Mouse (Mus musculus): ENCODE results near the gene Cst3. TPM values are rescaled to one million over a fixed set of nuclear protein-coding genes. Genes with fewer than 3 reads are reported as not detected.
A peak's percentile ranks its signal among the peaks of the same experiment; 100 is the strongest.

Cst3 gene
- polyA plus RNA-seq, 1 experiment from 2014 or later: 493 TPM

DNA sequence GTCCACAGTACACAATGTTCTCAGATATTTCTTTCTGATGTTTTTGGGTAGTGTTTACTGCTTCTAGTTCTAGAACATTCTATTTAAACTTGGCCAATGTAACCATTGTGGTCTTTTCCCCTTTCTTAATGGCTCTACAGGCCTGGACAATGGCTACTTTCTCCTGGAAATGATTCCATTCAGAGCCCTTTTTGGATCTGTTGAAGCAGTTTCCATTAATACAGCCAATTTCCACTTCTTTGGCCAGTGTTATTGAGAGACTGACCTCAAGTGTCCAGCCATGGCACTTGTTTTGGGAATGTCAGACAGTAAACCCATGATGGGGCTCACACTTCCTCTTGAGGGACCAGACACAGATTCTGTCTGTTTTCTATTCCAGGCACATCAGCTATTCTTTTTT, 13.8 kb downstream of the Cst3 start:
- Histone ChIP-seq H3K27me3 (replicated peaks; ENCODE audit: control insufficient read depth, insufficient read depth, low read length) (no peaks in the 10 kb centered on the region), H3K4me3 (replicated peaks; ENCODE audit: low read length) (no peak overlapping the region), H3K4me1 (replicated peaks; ENCODE audit: control insufficient read depth, insufficient read depth, low read length) (no peaks in the 10 kb centered on the region), H3K27ac (ENCODE audit: low read length) (no peak overlapping the region), H3K9ac (replicated peaks; ENCODE audit: low read depth, low read length) (no peak overlapping the region), H3K36me3 (ENCODE audit: control insufficient read depth, insufficient read depth) (no peaks in the 10 kb centered on the region), H3K9me3 (ENCODE audit: control insufficient read depth, low read length) (no peaks in the 10 kb centered on the region), H3K4me2 (ENCODE audit: low read length) (no peak overlapping the region)
- no peak for ATAC-seq

DNA sequence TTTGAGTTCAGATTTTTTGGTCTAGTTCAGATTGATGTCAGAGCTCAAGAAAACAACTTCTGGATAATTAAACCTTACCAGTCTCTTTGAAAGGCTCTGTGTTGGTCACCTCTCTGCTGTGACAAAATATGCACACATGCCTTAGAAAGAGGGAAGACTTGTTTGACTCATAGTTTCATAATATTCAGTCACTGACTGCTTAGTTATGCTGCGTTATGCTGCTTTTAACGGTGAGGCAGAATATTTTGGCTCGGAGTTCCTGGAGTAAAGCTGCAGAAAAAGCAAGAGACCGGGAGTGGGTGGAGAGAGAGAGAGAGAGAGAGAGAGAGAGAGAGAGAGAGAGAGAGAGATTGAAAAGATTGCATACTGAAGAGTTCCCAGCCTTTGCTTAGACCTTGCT, 14.5 kb downstream of the Cst3 start:
- no peak overlapping the region for H3K27ac ChIP-seq (ENCODE audit: low read length)

DNA sequence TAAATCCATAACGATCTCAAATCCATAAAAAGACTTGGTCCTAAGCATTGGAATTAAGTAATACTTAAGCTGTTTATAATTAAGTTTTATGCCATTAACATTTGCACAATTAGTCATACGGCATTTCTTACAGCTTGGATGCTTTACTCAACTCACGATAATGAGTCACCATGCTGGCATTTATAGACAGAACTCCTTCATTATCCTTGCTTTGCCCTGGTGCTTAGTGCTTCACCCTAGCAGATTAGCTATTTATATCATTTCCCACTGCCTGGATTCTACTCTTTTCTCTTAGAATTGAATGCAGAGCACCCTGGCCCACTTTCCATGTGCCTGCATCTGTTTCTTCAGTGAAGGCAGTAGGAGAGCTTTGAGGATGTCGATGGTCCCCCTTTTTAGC, 18.0 kb downstream of the Cst3 start:
- no peak for ATAC-seq
- WGBS: 38% methylated on average over 4 of the region's 4 CpGs
- H3K27me3 ChIP-seq (replicated peaks; ENCODE audit: control insufficient read depth, insufficient read depth, low read length): no peaks in the 10 kb centered on the region
- H3K4me1 ChIP-seq (replicated peaks; ENCODE audit: control insufficient read depth, insufficient read depth, low read length): no peaks in the 10 kb centered on the region
- no peak overlapping the region for H3K4me3 ChIP-seq (replicated peaks; ENCODE audit: low read length)
- H3K4me2 ChIP-seq (ENCODE audit: low read length): no peak overlapping the region
- H3K9ac ChIP-seq (replicated peaks; ENCODE audit: low read depth, low read length): no peak overlapping the region
- no peaks in the 10 kb centered on the region for H3K9me3 ChIP-seq (ENCODE audit: control insufficient read depth, low read length)
- H3K27ac ChIP-seq (ENCODE audit: low read length): no peak overlapping the region
- no peaks in the 10 kb centered on the region for H3K36me3 ChIP-seq (ENCODE audit: control insufficient read depth, insufficient read depth)

More for the DNA sequence above, 14.5 kb downstream of the Cst3 start:
- Histone ChIP-seq H3K9ac (replicated peaks; ENCODE audit: low read depth, low read length) (no peak overlapping the region), H3K4me3 (replicated peaks; ENCODE audit: low read length) (no peak overlapping the region), H3K4me1 (replicated peaks; ENCODE audit: control insufficient read depth, insufficient read depth, low read length) (no peaks in the 10 kb centered on the region), H3K9me3 (ENCODE audit: control insufficient read depth, low read length) (no peaks in the 10 kb centered on the region), H3K36me3 (ENCODE audit: control insufficient read depth, insufficient read depth) (no peaks in the 10 kb centered on the region), H3K4me2 (ENCODE audit: low read length) (no peak overlapping the region), H3K27me3 (replicated peaks; ENCODE audit: control insufficient read depth, insufficient read depth, low read length) (no peaks in the 10 kb centered on the region)
- 69% methylated on average over 4 of the region's 4 CpGs for WGBS
- ATAC-seq: no peak

DNA sequence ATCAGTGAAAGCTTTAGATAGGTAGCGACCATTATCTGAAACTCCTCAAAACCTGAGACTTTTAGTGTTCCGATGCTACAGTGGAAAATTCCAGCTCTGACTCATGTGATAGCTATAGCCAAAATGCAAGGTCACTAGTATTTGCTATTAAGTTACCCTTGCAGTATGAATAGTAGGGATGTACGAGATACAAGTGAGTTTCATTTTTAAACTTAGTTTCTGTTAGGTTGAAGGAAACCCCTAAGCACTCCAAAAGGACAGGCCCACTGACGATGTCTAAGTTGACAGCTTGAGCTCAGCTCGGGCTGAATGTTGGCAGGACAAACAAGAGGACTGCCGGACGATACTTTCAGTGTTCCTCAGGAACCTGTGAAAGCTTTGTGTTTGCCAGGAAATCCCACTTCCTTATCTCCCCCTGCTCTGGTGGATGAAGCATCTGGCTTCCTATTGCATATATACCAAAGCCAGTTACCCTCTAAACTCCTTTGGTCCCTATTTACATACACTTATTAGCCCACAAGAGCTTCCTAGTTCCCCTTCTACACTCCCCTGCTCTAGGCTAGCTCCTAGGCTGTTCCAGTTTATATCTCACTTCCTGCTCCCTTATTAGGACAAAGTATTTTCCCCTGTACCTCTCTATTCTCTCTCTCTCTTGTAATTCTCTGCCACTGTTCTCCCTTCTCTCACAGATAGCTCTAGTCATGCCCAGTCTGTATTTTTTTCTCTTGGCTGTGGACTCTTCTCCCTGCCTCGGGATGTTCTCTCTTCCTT, 18.7 kb downstream of the Cst3 start:
- WGBS: 68% methylated on average over 8 of the region's 8 CpGs
- no peak for ATAC-seq

DNA sequence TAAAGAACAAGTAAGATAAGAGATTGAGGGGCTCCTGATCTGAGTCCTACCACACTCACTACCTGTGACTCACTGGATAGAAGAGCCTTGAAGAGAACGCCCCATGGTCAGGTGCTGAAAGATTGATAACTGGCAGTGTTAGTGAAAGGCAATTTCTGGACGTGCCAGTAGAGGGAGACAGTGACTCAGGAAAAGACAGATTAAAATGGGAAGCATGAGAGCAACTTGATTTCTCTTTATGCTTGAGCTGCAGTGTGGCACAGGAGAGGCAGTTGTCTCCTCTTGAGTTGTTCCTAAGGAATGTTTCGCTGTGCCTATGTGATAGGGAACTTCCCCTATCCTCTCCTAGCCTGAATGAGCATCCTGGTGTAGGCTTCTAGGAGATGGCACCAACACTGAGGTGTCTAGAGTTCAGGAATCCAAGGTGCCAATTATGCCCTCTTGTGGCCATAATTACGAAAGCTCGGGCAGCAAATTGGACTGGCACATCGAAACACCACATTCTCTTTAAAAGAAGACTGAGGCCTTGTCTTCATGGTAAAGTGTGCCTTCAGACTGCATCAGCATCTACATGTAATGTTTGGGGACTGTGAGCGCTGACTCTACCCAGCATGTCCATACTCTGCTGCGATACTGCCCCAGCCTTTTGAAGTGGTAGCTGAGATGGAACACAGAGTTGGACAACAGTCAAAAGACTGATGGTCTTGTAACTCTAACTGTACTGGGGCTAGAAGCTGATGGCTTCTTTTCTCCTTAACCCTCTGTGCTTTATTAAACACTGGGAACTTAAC, 24.2 kb downstream of the Cst3 start:
- WGBS: 43% methylated on average over 8 of the region's 8 CpGs
- peak; percentile 75 for ATAC-seq
- H3K4me3 ChIP-seq (replicated peaks; ENCODE audit: low read length): no peak overlapping the region
- H3K9me3 ChIP-seq (ENCODE audit: control insufficient read depth, low read length): no peaks in the 10 kb centered on the region
- no peak overlapping the region for H3K9ac ChIP-seq (replicated peaks; ENCODE audit: low read depth, low read length)
- no peak overlapping the region for H3K4me2 ChIP-seq (ENCODE audit: low read length)
- H3K36me3 ChIP-seq (ENCODE audit: control insufficient read depth, insufficient read depth): no peaks in the 10 kb centered on the region
- no peak overlapping the region for H3K27ac ChIP-seq (ENCODE audit: low read length)
- H3K27me3 ChIP-seq (replicated peaks; ENCODE audit: control insufficient read depth, insufficient read depth, low read length): no peaks in the 10 kb centered on the region
- no peaks in the 10 kb centered on the region for H3K4me1 ChIP-seq (replicated peaks; ENCODE audit: control insufficient read depth, insufficient read depth, low read length)

More for the DNA sequence above, 18.7 kb downstream of the Cst3 start:
- no peaks in the 10 kb centered on the region for H3K4me1 ChIP-seq (replicated peaks; ENCODE audit: control insufficient read depth, insufficient read depth, low read length)
- no peak overlapping the region for H3K4me3 ChIP-seq (replicated peaks; ENCODE audit: low read length)
- no peak overlapping the region for H3K4me2 ChIP-seq (ENCODE audit: low read length)
- H3K9ac ChIP-seq (replicated peaks; ENCODE audit: low read depth, low read length): no peak overlapping the region
- no peaks in the 10 kb centered on the region for H3K36me3 ChIP-seq (ENCODE audit: control insufficient read depth, insufficient read depth)
- no peak overlapping the region for H3K27ac ChIP-seq (ENCODE audit: low read length)
- no peaks in the 10 kb centered on the region for H3K9me3 ChIP-seq (ENCODE audit: control insufficient read depth, low read length)
- H3K27me3 ChIP-seq (replicated peaks; ENCODE audit: control insufficient read depth, insufficient read depth, low read length): no peaks in the 10 kb centered on the region

DNA sequence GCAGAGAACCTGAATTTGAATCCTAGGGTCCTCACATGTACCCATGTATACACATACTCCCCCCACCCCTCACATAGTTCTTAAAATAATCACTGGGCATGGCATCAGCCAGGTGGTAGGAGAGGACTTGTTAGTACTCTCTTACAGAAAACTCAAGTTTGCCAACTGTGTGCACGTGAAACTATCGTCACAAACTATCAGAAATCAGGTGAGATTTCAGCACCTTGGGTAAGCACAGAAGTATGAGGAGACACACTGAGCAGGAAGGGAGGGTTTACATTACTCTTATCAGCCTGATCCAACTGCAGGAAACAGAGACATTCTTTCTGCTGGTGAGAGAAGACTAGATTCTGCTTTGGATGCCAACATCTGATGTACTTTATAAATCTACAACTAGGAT, 36.3 kb downstream of the Cst3 start:
- H3K36me3 ChIP-seq (ENCODE audit: control insufficient read depth, insufficient read depth): no peaks in the 10 kb centered on the region
- H3K4me3 ChIP-seq (replicated peaks; ENCODE audit: low read length): no peak overlapping the region
- 93% methylated on average over 2 of the region's 2 CpGs for WGBS
- no peak overlapping the region for H3K4me2 ChIP-seq (ENCODE audit: low read length)
- H3K9me3 ChIP-seq (ENCODE audit: control insufficient read depth, low read length): no peaks in the 10 kb centered on the region
- no peaks in the 10 kb centered on the region for H3K27me3 ChIP-seq (replicated peaks; ENCODE audit: control insufficient read depth, insufficient read depth, low read length)
- H3K4me1 ChIP-seq (replicated peaks; ENCODE audit: control insufficient read depth, insufficient read depth, low read length): no peaks in the 10 kb centered on the region
- no peak for ATAC-seq
- no peak overlapping the region for H3K27ac ChIP-seq (ENCODE audit: low read length)
- no peak overlapping the region for H3K9ac ChIP-seq (replicated peaks; ENCODE audit: low read depth, low read length)

DNA sequence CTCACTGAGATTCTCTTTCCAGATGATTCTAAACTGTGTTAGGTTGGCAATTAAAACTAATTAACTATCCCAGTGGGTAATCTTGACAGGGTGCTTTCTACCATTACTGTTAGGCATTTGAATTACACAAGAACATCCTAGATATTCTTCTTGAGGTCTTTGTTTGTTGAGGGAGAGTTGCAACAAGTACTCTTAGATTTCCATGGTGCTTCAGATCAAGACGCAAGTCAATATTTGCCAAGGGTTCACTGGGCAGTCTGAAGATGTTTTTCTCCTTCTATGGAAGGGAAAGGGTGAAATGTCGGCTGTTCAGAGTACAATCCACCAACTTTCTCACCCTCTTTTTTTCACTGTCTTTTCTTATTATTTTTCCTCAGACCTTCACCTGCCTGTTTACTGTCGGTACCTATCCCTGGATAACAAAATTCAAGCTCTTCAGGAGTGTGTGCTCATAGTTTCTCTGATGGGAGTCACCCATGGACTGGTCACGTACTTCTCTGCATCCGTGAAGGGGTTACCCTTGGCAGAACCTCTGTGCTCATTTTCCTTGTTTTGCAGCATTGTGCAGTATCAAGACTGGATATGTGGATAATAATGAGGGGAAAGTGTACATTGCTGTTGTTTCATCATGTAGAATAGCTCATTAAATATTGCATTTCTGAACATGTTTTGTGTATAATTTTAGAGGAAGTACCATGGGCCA, 37.3 kb downstream of the Cst3 start:
- Histone ChIP-seq H3K27ac (ENCODE audit: low read length) (no peak overlapping the region), H3K9ac (replicated peaks; ENCODE audit: low read depth, low read length) (no peak overlapping the region), H3K4me3 (replicated peaks; ENCODE audit: low read length) (no peak overlapping the region), H3K27me3 (replicated peaks; ENCODE audit: control insufficient read depth, insufficient read depth, low read length) (no peaks in the 10 kb centered on the region), H3K4me1 (replicated peaks; ENCODE audit: control insufficient read depth, insufficient read depth, low read length) (no peaks in the 10 kb centered on the region), H3K4me2 (ENCODE audit: low read length) (no peak overlapping the region), H3K36me3 (ENCODE audit: control insufficient read depth, insufficient read depth) (no peaks in the 10 kb centered on the region), H3K9me3 (ENCODE audit: control insufficient read depth, low read length) (no peaks in the 10 kb centered on the region)
- 91% methylated on average over 5 of the region's 5 CpGs for WGBS
- no peak for ATAC-seq

DNA sequence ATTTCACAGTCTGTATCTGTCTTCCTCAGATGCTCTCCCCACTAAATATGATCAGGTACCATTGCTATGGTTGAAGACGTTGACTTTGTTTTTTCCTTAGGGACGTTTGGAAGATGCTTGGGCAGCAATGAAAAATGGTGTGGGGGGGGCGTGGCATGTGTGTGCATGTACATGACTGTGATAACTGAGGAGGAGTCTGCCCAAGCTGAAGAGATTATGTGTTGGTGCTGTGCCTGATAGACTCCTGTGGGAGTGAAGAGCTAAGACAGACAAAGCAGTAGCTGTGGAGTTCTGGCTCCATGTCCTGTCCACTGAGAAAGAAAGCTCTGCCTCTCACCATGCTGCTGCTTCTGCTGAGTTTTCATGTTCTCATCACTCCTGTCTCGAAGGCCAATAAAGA, 40.6 kb downstream of the Cst3 start, which contains the start of gene Cst9:
TSS of gene Cst9 (plus strand) at position 236 of the 400 bp plus-strand sequence.
- no peak within 1 kb of the TSS for H3K4me3 ChIP-seq (replicated peaks; ENCODE audit: low read length)
- H3K4me1 ChIP-seq (replicated peaks; ENCODE audit: control insufficient read depth, insufficient read depth, low read length): no peaks in the 10 kb centered on the region
- no peaks in the 10 kb centered on the region for H3K27me3 ChIP-seq (replicated peaks; ENCODE audit: control insufficient read depth, insufficient read depth, low read length)
- H3K4me2 ChIP-seq (ENCODE audit: low read length): no peak within 1 kb of the TSS
- no peak for ATAC-seq
- no peak within 1 kb of the TSS for H3K9ac ChIP-seq (replicated peaks; ENCODE audit: low read depth, low read length)
- H3K9me3 ChIP-seq (ENCODE audit: control insufficient read depth, low read length): no peaks in the 10 kb centered on the region
- WGBS: 82% methylated on average over 4 of the region's 4 CpGs
- no peak within 1 kb of the TSS for H3K27ac ChIP-seq (ENCODE audit: low read length)
- H3K36me3 ChIP-seq (ENCODE audit: control insufficient read depth, insufficient read depth): no peaks in the 10 kb centered on the region

DNA sequence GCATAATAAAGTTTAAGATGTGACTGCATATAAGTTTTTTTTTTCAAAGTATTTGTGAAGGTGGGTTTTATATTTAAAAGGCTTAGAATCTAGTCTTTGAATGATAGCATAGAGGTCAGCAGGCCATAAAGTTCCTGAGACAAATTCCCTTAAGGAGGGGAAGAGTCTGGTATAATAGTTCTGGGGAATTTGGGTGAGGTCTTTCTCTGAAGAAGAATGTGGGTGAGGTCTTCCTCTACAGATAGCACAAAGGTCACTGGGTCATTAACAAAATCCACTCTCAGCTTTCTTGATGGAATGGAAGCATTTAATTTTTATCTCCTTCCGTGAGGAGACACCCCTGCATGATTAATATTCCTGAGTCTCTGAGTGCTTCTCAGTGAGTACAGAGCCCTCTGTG, 49.5 kb downstream of the Cst3 start:
- no peaks in the 10 kb centered on the region for H3K36me3 ChIP-seq (ENCODE audit: control insufficient read depth, insufficient read depth)
- no peak overlapping the region for H3K27ac ChIP-seq (ENCODE audit: low read length)
- 85% methylated on average over 1 of the region's 1 CpGs for WGBS
- H3K4me3 ChIP-seq (replicated peaks; ENCODE audit: low read length): no peak overlapping the region
- ATAC-seq: no peak
- no peak overlapping the region for H3K4me2 ChIP-seq (ENCODE audit: low read length)
- no peaks in the 10 kb centered on the region for H3K4me1 ChIP-seq (replicated peaks; ENCODE audit: control insufficient read depth, insufficient read depth, low read length)
- H3K27me3 ChIP-seq (replicated peaks; ENCODE audit: control insufficient read depth, insufficient read depth, low read length): no peaks in the 10 kb centered on the region
- H3K9ac ChIP-seq (replicated peaks; ENCODE audit: low read depth, low read length): no peak overlapping the region
- no peaks in the 10 kb centered on the region for H3K9me3 ChIP-seq (ENCODE audit: control insufficient read depth, low read length)

Measured in forebrain, embryonic 16.5 days (tissue).